Mouse (Mus musculus) hindbrain, embryonic 10.5 days (tissue): ENCODE data around the gene Celf2. TPM values are rescaled to one million over a fixed set of nuclear protein-coding genes. Genes with fewer than 3 reads are reported as not detected.

Source experiments
- DNase-seq: peaks from one replicate; pipeline ENCODE4 v3.0.0-alpha.2; 2017; ENCODE audit warnings: low spot score
- H3K27ac ChIP-seq: fragments of 300-500 bp; sonication (generic); 2 replicates; pipeline ENCODE4 v1.5.1; 2016; ENCODE audit warnings: mild to moderate bottlenecking, moderate library complexity
- H3K27me3 ChIP-seq: fragments of 300-500 bp; sonication (generic); 2 replicates; pipeline ENCODE4 v1.6.1; 2016; ENCODE audit warnings: mild to moderate bottlenecking; ENCODE audit not compliant: poor library complexity, insufficient read depth, severe bottlenecking
- H3K36me3 ChIP-seq: fragments of 300-500 bp; sonication (generic); 2 replicates; pipeline ENCODE4 v1.6.1; 2016; ENCODE audit warnings: mild to moderate bottlenecking, moderate library complexity
- H3K4me1 ChIP-seq: fragments of 300-500 bp; sonication (generic); replicated peaks from 2 replicates; pipeline ENCODE4 v1.6.1; 2016; ENCODE audit warnings: mild to moderate bottlenecking
- H3K4me3 ChIP-seq: fragments of 300-500 bp; sonication (generic); 2 replicates; pipeline ENCODE4 v1.5.1; 2016; ENCODE audit warnings: mild to moderate bottlenecking, moderate library complexity
- H3K9me3 ChIP-seq: fragments of 300-500 bp; sonication (generic); 2 replicates; pipeline ENCODE4 v1.6.1; 2016; ENCODE audit warnings: mild to moderate bottlenecking, moderate library complexity
- WGBS: fragments of 180-500 bp; shearing (Covaris S2); methylation state at CpG from one replicate; pipeline ENCODE4 v1.1.7; 2016; 5-methylcytosine and 5-hydroxymethylcytosine counted together
- polyA plus RNA-seq: library from polyadenylated mRNA; unstranded; fragments of >200 nt; fragmentation: Nextera tagmentation; extraction: Ambion mirVana; gene quantifications from 2 replicates; pipeline ENCODE4 v1.2.1, GENCODE M21; 2016

Gene Celf2
- polyA plus RNA-seq, 1 experiment from 2014 or later = 66.8 TPM

DNA sequence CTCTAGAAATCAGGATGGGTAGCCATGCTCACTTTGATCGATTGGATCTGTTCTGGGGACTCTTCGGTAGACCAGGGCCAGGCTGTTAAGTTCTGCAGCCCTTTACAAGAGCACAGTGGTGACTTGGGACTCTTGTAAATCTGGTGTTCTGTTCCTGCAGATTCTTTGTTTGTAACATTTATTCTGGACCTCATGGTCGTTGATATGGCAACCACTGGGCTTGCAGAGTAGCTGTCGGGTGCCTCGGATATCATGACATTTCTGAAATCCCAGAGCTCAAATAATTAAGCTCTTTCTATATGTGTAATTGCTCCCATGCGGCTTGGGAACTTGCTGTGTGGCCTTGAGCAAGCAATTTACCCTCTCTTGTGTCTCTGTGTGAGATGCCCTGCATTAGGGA is 525.5 kb downstream of the Celf2 start:
- H3K27me3 ChIP-seq = peaks cover 15% of the 10 kb centered on the region; the same call in 1 of the 2 replicates
- no peak for DNase-seq
- H3K4me1 ChIP-seq = no peaks in the 10 kb centered on the region; the same call in 1 of the 2 replicates
- no peaks in the 10 kb centered on the region for H3K9me3 ChIP-seq
- no peaks in the 10 kb centered on the region for H3K36me3 ChIP-seq
- H3K4me3 ChIP-seq = no peak overlapping the region
- WGBS = 66% methylated on average over 6 of the region's 6 CpGs
- H3K27ac ChIP-seq = no peak overlapping the region

DNA sequence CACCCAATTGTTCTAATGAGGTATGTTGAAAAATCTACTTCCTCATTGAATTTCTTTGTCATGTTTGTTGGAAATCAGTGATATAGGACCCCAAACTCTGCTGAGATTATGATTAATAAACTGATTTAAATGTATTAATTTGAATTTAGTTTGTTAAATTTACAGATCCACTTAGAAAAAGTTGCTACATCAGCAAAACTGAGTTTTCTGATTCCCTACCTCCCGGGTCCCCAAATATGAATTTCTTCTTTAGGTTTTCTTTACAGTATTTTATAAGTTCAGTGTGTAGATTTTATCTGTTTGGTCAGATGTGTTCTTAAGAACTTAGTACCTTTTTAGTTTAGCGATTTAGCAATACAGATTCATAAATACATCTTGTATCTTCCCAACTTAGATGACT is 533.1 kb downstream of the Celf2 start:
- Histone ChIP-seq H3K4me3 (no peak overlapping the region), H3K9me3 (no peaks in the 10 kb centered on the region), H3K27me3 (no peaks in the 10 kb centered on the region), H3K36me3 (no peaks in the 10 kb centered on the region), H3K27ac (no peak overlapping the region), H3K4me1 (no peaks in the 10 kb centered on the region)
- 96% methylated on average over 2 of the region's 2 CpGs for WGBS
- DNase-seq = no peak

GRCm38 (mm10) chr2:6969228-6969627 is 540.1 kb downstream of the Celf2 start:
- H3K27ac ChIP-seq = no peak overlapping the region
- no peak overlapping the region for H3K4me3 ChIP-seq
- 86% methylated on average over 6 of the region's 6 CpGs for WGBS
- H3K4me1 ChIP-seq = no peaks in the 10 kb centered on the region
- no peak for DNase-seq
- no peaks in the 10 kb centered on the region for H3K9me3 ChIP-seq
- H3K36me3 ChIP-seq = no peaks in the 10 kb centered on the region
- no peaks in the 10 kb centered on the region for H3K27me3 ChIP-seq

DNA sequence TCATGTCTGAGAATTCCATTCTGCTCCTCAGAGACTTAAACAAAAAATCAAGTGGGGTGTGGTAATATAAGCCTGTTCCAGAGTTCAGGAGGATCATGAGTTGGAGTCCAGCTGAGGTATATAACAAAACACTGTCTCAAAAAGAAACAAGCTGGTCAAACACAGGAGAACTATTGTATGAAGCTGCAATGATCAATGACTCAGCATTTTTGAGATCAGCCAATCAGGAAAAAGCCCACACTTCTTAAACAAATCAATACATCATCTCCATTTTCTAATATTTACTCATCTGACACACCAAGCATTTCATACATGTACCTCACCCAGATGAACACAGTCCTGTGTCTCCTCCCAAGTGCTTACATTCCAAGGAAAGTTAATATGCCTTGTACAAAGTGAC is 544.1 kb downstream of the Celf2 start:
- DNase-seq = no peak
- Histone ChIP-seq H3K27me3 (no peaks in the 10 kb centered on the region), H3K27ac (no peak overlapping the region), H3K36me3 (no peaks in the 10 kb centered on the region), H3K4me3 (no peak overlapping the region), H3K4me1 (no peaks in the 10 kb centered on the region), H3K9me3 (no peaks in the 10 kb centered on the region)

DNA sequence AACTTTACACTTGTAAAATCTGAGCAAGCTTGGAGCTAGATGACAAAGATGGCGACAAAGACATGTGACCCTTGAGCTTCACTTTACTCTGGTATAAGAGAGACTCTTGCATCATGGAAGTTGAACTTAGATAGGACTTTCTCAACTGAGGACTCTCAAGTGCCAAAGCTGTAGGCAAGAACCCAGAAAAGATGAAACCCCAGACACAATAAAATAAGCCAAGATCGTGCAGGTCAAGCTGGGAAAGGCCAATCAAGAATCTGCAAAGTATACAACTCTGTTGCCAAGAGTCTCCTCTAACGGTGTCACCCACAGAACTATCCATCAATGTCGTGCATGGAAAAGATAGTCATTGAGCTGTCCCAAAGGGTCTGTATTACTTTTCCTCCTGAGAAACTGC is 558.7 kb downstream of the Celf2 start:
- no peaks in the 10 kb centered on the region for H3K9me3 ChIP-seq
- no peak for DNase-seq
- no peak overlapping the region for H3K4me3 ChIP-seq
- no peaks in the 10 kb centered on the region for H3K36me3 ChIP-seq
- no peaks in the 10 kb centered on the region for H3K27me3 ChIP-seq
- no peak overlapping the region for H3K27ac ChIP-seq
- 89% methylated on average over 4 of the region's 4 CpGs for WGBS
- H3K4me1 ChIP-seq = no peaks in the 10 kb centered on the region

- H3K27me3 ChIP-seq = no peaks in the 10 kb centered on the region
- no peak overlapping the region for H3K27ac ChIP-seq
- H3K36me3 ChIP-seq = no peaks in the 10 kb centered on the region
- H3K4me3 ChIP-seq = no peak overlapping the region
- 0 out of 2 replicates have a peak, but pooled peaks cover 3% of the 10 kb centered on the region for H3K9me3 ChIP-seq
- 87% methylated on average over 9 of the region's 9 CpGs for WGBS
- no peak for DNase-seq
- peaks cover 16% of the 10 kb centered on the region for H3K4me1 ChIP-seq
Measured at GRCm38 (mm10) chr2:6945638-6946415, 563.5 kb downstream of the Celf2 start.

GRCm38 (mm10) chr2:6943651-6944050 is 565.7 kb downstream of the Celf2 start:
- Histone ChIP-seq H3K4me3 (no peak overlapping the region), H3K27ac (no peak overlapping the region; the same call in 1 of the 2 replicates), H3K27me3 (no peaks in the 10 kb centered on the region), H3K9me3 (0 out of 2 replicates have a peak, but pooled peaks cover 3% of the 10 kb centered on the region), H3K36me3 (no peaks in the 10 kb centered on the region), H3K4me1 (peaks cover 16% of the 10 kb centered on the region)
- no peak for DNase-seq
- 84% methylated on average over 8 of the region's 8 CpGs for WGBS

DNA sequence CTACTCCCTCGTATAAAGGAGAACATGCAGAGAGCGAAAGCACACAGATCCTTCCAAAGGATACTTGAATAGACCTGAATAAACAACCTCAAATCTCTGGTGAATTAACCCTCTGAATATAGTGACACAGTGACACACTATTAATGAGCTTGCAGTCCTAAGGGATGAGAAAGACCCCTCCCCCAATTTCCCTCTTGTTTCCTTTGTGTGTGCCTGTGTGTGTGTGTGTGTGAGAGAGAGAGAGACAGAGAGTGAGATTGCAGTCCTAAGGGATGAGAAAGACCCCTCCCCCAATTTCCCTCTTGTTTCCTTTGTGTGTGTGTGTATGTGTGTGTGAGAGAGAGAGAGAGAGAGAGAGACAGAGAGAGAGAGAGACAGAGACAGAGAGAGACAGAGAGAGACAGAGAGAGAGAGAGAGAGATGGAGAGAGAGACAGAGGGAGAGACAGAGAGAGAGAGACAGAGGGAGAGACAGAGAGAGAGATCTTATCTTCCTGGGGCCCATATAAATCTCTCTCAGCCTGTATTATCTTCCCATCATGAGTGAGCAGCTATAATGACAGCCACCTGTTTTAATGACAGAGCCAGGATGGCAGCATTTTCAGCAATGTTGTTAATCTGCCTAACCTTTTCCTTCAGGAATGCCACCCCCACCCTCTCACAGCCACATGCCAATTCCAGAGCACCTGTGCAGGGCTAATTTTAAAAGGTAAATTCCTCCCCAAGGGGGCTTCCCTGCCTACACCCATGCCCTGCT is 566.5 kb downstream of the Celf2 start:
- Histone ChIP-seq H3K4me3 (no peak overlapping the region), H3K27me3 (no peaks in the 10 kb centered on the region), H3K9me3 (0 out of 2 replicates have a peak, but pooled peaks cover 3% of the 10 kb centered on the region), H3K4me1 (peaks cover 16% of the 10 kb centered on the region), H3K27ac (peak overlapping the region; percentile 50), H3K36me3 (no peaks in the 10 kb centered on the region)
- 70% methylated on average over 2 of the region's 2 CpGs for WGBS
- DNase-seq = no peak

DNA sequence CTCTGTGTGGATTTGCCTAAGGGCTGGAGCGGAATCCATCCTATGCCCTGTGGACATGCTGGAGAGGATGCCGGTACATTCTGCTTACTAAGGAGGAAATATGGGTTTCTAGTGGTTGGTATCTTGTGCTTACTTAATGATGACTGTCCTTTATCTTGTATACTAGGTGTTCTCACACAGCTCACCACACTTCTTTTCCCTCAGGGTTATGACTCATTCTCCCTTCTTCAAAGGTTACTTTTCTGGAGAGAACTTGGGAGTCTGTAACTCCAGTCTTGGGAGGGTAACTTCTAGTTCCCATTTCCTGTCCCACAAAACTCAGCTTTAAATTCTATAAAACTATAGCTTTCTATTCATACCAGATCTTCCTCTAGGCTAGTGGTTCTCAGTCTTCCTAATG is 570.2 kb downstream of the Celf2 start:
- Histone ChIP-seq H3K27ac (no peak overlapping the region), H3K27me3 (no peaks in the 10 kb centered on the region), H3K9me3 (0 out of 2 replicates have a peak, but pooled peaks cover 3% of the 10 kb centered on the region), H3K36me3 (no peaks in the 10 kb centered on the region), H3K4me3 (no peak overlapping the region), H3K4me1 (peaks cover 16% of the 10 kb centered on the region)
- no peak for DNase-seq
- whole genome bisulfite sequencing = 98% methylated on average over 2 of the region's 2 CpGs

DNA sequence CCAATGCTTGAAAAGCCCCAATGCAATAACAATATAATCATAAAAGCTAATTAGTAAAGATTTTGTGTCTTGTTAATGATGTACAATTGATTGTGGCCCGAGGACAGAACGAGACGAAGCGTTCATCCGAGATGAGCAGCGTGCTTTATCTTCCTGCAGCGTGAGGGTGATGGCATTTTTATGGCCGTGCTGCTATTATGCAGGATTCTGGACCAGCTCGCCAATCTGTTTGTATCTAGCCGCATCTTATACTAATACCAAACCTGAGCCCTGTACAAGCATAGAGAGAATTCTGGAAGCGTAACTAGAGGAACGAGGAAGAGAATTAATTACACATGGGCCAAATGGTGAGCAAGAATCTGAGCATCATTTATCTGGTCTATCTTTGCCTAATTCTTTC is 576.2 kb downstream of the Celf2 start:
- Histone ChIP-seq H3K36me3 (no peaks in the 10 kb centered on the region), H3K4me1 (0 out of 2 replicates have a peak, but pooled peaks cover 5% of the 10 kb centered on the region), H3K9me3 (no peaks in the 10 kb centered on the region), H3K27ac (no peak overlapping the region), H3K4me3 (no peak overlapping the region), H3K27me3 (peaks cover 4% of the 10 kb centered on the region; the same call in 1 of the 2 replicates)
- no peak for DNase-seq
- WGBS = 87% methylated on average over 12 of the region's 12 CpGs

DNA sequence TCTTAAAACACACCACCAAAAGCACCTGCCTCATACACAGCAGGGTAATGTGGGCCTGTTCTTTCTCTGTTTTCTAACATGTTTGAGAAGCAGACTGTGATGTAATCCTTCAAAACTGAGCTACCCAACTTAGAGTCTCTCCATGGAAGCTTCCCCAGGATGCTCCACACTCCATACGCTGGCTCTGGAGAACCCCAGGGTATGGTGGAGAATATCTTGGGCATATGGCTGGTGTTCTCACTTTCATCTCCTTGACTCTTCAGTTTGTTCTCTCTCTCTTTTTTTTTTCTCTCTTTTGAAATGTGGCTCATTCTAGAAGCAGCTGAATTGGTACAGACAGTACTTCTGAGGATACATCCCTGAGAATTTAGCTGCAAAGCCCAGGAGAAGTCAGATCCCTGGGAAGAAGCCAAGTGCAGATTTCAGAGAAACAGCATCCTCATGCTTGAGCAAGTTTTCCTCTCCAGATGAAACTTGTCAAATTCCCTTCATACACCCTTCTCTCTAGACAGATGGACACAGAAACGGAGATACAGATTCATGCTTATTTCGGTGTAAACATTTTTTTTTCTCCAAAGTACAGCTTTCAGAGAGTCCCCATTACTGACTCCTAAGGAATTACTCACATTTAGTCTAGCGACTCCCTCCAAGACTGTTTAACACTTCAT is 581.5 kb downstream of the Celf2 start:
- Histone ChIP-seq H3K27ac (no peak overlapping the region), H3K36me3 (no peaks in the 10 kb centered on the region), H3K4me1 (0 out of 2 replicates have a peak, but pooled peaks cover 5% of the 10 kb centered on the region), H3K4me3 (no peak overlapping the region), H3K9me3 (no peaks in the 10 kb centered on the region), H3K27me3 (peaks cover 4% of the 10 kb centered on the region; the same call in 1 of the 2 replicates)
- DNase-seq = no peak
- 96% methylated on average over 4 of the region's 4 CpGs for WGBS

GRCm38 (mm10) chr2:6925505-6925904 is 583.9 kb downstream of the Celf2 start:
- Histone ChIP-seq H3K4me1 (0 out of 2 replicates have a peak, but pooled peaks cover 5% of the 10 kb centered on the region), H3K27ac (no peak overlapping the region), H3K9me3 (no peaks in the 10 kb centered on the region), H3K4me3 (no peak overlapping the region), H3K36me3 (no peaks in the 10 kb centered on the region), H3K27me3 (no peaks in the 10 kb centered on the region)
- 81% methylated on average over 5 of the region's 5 CpGs for WGBS
- DNase-seq = no peak
